Mouse (Mus musculus) liver, embryonic 11.5 days (tissue): Measurements from ENCODE around the gene Zdhhc5. TPM values are rescaled to one million over a fixed set of nuclear protein-coding genes. Genes with fewer than 3 reads are reported as not detected.

Source experiments
- ATAC-seq: fragments of 200-750 bp; cut with Nextera tagmentation; replicated peaks from 2 replicates; pipeline ENCODE4 v1.8.0; 2017; ENCODE audit warnings: moderate number of reproducible peaks, mild to moderate bottlenecking, moderate TSS enrichment, moderate library complexity; ENCODE audit not compliant: low FRiP score
- DNase-seq: peaks from one replicate; pipeline ENCODE4 v3.0.0-alpha.2; 2017; ENCODE audit warnings: low spot score
- H3K27ac ChIP-seq: fragments of 300-500 bp; sonication (generic); 2 replicates; pipeline ENCODE4 v1.5.1; 2014; ENCODE audit warnings: mild to moderate bottlenecking, low read depth, low read length, control low read depth
- H3K27me3 ChIP-seq: fragments of 300-500 bp; sonication (generic); replicated peaks from 2 replicates; pipeline ENCODE4 v1.6.1; 2014; ENCODE audit warnings: low read length, mixed read lengths; ENCODE audit not compliant: control insufficient read depth, insufficient read depth
- H3K36me3 ChIP-seq: fragments of 300-500 bp; sonication (generic); 2 replicates; pipeline ENCODE4 v1.6.1; 2014; ENCODE audit warnings: mild to moderate bottlenecking, low read length, moderate library complexity, mixed read lengths; ENCODE audit not compliant: control insufficient read depth, insufficient read depth
- H3K4me1 ChIP-seq: fragments of 300-500 bp; sonication (generic); replicated peaks from 2 replicates; pipeline ENCODE4 v1.6.1; 2014; ENCODE audit warnings: low read length, mixed read lengths; ENCODE audit not compliant: control insufficient read depth, insufficient read depth
- H3K4me2 ChIP-seq: fragments of 300-500 bp; sonication (generic); 2 replicates; pipeline ENCODE4 v1.6.1; 2014; ENCODE audit warnings: mild to moderate bottlenecking, control low read depth, moderate library complexity
- H3K4me3 ChIP-seq: fragments of 300-500 bp; sonication (generic); 2 replicates; pipeline ENCODE4 v1.5.1; 2014; ENCODE audit warnings: low read depth, low read length, control low read depth
- H3K9ac ChIP-seq: fragments of 300-500 bp; sonication (generic); 2 replicates; pipeline ENCODE4 v1.6.1; 2014; ENCODE audit warnings: low read depth, low read length, control low read depth
- H3K9me3 ChIP-seq: fragments of 300-500 bp; sonication (generic); 2 replicates; pipeline ENCODE4 v1.6.1; 2016; ENCODE audit warnings: low read length, inconsistent platforms, mixed read lengths; ENCODE audit not compliant: control insufficient read depth
- WGBS: fragments of 180-500 bp; shearing (Covaris S2); extraction: QIAGEN DNeasy Blood & Tissue Kit; methylation state at CpG from one replicate; pipeline ENCODE4 v1.1.7; 2014; 5-methylcytosine and 5-hydroxymethylcytosine counted together
- polyA plus RNA-seq: library from polyadenylated mRNA; unstranded; fragments of >200 nt; fragmentation: Nextera tagmentation; extraction: Ambion mirVana; gene quantifications from 2 replicates; pipeline ENCODE4 v1.2.1, GENCODE M21; 2014

Zdhhc5 gene
- polyA plus RNA-seq = 26.5 and 28.8 TPM in 2 replicates

DNA sequence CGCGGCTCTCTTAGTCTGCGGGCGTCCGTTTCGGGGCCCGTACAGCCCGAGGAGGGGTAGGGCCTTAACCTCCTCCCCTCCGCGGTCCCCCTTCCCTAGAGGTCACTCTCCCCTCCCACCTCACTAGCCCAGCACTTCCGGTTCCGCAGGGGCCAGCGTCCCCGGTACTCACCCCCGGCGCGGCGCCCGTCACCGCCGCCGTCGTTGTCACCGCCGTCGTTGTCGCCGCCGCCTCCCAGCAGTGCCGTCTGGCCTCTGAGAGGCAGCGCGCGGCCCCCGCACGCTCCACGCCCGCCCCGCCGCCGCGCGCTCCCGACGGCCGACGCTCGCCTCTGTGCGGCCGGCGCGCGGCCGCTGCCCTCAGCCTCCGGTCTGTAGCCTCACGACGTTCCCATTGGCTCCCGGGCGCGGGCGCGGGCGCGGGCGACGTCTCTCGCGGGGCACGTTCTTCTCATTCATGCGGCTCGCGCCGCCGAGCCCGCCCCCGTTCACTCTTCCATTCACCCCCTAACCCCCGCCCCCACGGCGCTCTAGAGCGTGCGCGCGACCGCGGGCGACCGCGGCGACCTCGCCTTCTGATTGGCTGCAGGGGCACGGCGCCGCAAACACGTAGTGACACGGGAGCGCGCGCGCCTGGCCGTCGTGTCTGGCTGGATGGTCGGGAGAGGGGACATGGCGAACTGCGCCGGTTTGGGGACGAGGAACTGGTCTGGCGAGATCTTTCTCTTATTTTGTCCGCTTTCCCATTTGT is at the start of gene Zdhhc5:
TSS of gene Zdhhc5 (minus strand) at position 370 of the 751 bp plus-strand sequence.
- ATAC-seq = peak; percentile 90
- peak within 1 kb of the TSS; percentile 95 for H3K4me2 ChIP-seq
- H3K27ac ChIP-seq = peak within 1 kb of the TSS; percentile 99
- under 1% methylated on average over 107 of the region's 107 CpGs for WGBS
- H3K27me3 ChIP-seq = no peaks in the 10 kb centered on the region
- peak within 1 kb of the TSS; percentile 98 for H3K4me3 ChIP-seq
- no peaks in the 10 kb centered on the region for H3K9me3 ChIP-seq
- peak within 1 kb of the TSS; percentile 93 for H3K9ac ChIP-seq
- peaks cover 14% of the 10 kb centered on the region for H3K4me1 ChIP-seq
- DNase-seq = peak; percentile 99
- H3K36me3 ChIP-seq = peaks cover 7% of the 10 kb centered on the region; the same call in 1 of the 2 replicates

DNA sequence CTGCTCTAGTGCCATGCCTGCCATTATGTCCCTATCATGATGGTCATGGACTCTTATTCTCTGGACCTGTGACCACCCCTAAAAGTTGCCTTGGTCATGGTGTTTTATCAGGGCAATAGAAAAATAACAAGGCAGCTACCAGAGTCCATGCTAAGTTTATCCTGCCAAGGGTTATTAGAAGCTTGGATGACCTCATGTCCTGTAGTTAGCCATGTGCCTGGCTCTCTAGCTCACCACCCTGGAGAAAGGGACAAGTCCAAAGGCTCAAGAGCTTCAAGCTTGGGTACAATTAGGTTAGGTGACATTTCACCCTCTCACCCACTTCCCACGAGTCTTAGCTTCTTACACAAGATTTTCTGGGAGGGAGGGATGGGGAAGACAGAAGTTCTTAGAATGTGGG is 47.8 kb upstream of the Zdhhc5 start:
- DNase-seq (no peak), ATAC-seq (no peak)
- no peaks in the 10 kb centered on the region for H3K27me3 ChIP-seq
- no peaks in the 10 kb centered on the region for H3K36me3 ChIP-seq
- no peaks in the 10 kb centered on the region for H3K9me3 ChIP-seq
- 41% methylated on average over 1 of the region's 1 CpGs for WGBS
- no peak overlapping the region for H3K27ac ChIP-seq
- H3K4me3 ChIP-seq = no peak overlapping the region
- H3K4me2 ChIP-seq = no peak overlapping the region
- no peaks in the 10 kb centered on the region for H3K4me1 ChIP-seq
- no peak overlapping the region for H3K9ac ChIP-seq

DNA sequence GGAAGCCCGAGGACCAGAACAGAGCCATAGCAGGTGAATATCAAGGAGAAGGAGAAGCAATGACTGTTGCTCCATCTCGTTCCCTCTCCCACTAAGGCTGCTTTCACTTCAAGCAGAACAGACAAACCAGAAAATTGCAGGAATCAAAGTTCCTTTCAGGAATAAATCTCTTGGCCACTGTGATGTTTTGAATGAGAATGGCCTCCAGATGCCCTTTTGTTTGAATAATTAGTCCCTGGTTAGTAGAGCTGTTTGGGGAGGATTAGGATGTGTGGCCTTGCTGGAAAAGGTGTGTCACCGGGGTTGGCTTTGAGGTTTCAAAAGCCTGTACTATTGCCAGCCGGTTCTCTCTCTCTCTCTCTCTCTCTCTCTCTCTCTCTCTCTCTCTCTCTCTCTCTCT is 47.3 kb upstream of the Zdhhc5 start:
- H3K4me1 ChIP-seq = no peaks in the 10 kb centered on the region
- no peaks in the 10 kb centered on the region; the same call in 1 of the 2 replicates for H3K27me3 ChIP-seq
- H3K4me3 ChIP-seq = no peak overlapping the region
- WGBS = 54% methylated on average over 4 of the region's 4 CpGs
- H3K9ac ChIP-seq = no peak overlapping the region
- no peak overlapping the region for H3K4me2 ChIP-seq
- no peak overlapping the region for H3K27ac ChIP-seq
- H3K9me3 ChIP-seq = no peaks in the 10 kb centered on the region
- H3K36me3 ChIP-seq = no peaks in the 10 kb centered on the region
- ATAC-seq (no peak), DNase-seq (no peak)

DNA sequence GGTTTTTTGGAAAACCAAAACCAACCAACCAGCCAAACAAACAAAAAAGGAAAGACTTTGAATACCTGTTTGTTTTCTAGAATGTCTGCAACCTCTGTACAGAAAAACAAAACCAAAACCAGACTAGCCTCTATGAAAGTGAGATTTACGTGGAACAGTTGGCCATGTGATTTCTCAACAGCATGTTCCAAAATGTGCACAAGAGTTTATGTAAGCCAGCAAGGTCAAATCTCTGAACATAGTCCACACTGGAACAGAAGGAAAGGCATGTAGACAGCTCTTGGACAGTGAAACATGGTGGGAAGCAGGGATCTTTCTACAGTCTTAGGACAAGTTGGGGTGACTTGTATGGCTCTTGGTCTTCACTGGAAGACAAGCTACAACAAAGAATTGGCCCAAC is 46.9 kb upstream of the Zdhhc5 start:
- H3K4me1 ChIP-seq = no peaks in the 10 kb centered on the region
- no peak overlapping the region for H3K9ac ChIP-seq
- no peaks in the 10 kb centered on the region for H3K36me3 ChIP-seq
- no peaks in the 10 kb centered on the region for H3K9me3 ChIP-seq
- H3K4me2 ChIP-seq = no peak overlapping the region
- DNase-seq = no peak
- H3K27ac ChIP-seq = no peak overlapping the region
- no peak overlapping the region for H3K4me3 ChIP-seq
- H3K27me3 ChIP-seq = no peaks in the 10 kb centered on the region; the same call in 1 of the 2 replicates
- WGBS = 88% methylated on average over 1 of the region's 1 CpGs
- ATAC-seq = no peak

DNA sequence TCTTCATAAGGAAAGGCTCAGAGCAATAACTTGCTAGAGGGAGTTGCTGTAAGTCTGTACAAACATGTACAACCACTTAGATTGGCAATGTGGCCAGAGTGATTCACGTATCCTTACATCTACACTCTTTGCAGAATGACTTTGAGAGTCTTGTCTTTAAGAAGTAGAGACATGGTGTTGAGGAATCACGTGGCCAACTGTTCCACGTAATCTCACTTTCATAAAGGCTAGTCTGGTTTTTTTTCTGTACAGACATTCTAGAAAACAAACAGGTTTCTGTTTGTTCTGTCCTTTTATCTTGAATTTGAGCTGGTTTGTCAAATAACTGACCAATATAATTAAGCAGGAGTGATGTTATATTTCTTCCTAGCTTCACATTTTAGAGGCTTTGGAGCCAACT is 46.3 kb upstream of the Zdhhc5 start:
- Histone ChIP-seq H3K27me3 (no peaks in the 10 kb centered on the region; the same call in 1 of the 2 replicates), H3K4me1 (no peaks in the 10 kb centered on the region), H3K9ac (no peak overlapping the region), H3K9me3 (no peaks in the 10 kb centered on the region), H3K36me3 (no peaks in the 10 kb centered on the region), H3K27ac (no peak overlapping the region), H3K4me3 (no peak overlapping the region), H3K4me2 (no peak overlapping the region)
- whole genome bisulfite sequencing = 71% methylated on average over 3 of the region's 3 CpGs
- DNase-seq (no peak), ATAC-seq (no peak)

DNA sequence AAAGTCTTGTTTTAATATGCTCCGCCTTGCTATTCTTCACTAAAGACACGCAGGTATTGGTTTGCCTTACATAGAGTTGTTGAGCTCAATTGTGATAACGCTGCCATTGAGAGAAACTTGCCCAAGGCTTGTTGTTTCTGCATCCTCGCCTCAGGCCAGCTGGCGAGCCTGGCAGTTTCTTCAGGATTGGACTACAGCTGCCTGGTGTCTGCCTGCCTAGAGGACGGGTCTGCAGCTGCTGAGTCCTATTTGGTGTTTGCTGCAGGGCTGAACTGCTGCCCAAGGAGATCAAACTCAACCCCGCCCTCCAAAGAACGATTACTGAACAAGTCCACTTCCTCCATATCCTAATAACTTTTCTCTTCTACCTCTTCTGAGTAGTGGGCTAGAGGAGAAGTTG is 45.8 kb upstream of the Zdhhc5 start:
- Histone ChIP-seq H3K9me3 (no peaks in the 10 kb centered on the region), H3K36me3 (no peaks in the 10 kb centered on the region), H3K4me1 (no peaks in the 10 kb centered on the region), H3K4me3 (no peak overlapping the region), H3K27ac (no peak overlapping the region), H3K4me2 (no peak overlapping the region), H3K27me3 (no peaks in the 10 kb centered on the region; the same call in 1 of the 2 replicates), H3K9ac (no peak overlapping the region)
- ATAC-seq = no peak
- WGBS = 71% methylated on average over 8 of the region's 8 CpGs
- no peak for DNase-seq

DNA sequence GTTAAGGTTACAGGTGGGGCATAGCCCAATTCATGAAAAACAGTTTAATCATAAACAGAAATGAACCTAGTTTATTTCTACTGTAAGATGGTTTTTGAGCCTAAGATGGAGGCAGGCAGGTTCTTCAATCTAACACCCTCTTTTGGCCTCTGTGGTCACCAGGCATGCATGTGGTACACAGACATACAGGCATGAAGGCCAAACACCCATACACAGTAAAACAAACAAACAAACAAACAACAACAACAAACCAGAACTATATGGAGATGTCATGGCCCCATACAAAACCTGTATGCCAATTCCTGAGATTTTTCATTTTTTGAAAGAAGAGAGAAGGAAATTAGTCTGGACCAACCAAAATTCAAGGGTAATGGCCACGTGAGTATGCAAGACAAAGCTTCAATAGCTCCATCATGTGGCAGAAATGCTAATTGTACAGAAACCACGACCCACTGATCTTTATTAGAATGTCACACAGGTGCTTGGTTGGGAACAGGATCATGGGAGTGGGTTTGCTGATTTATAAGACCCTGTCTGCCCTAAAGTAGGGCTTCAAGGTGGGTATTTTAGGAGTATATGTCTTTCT is 43.7 kb upstream of the Zdhhc5 start:
- peak; percentile 65 for ATAC-seq
- Histone ChIP-seq H3K27ac (no peak overlapping the region), H3K27me3 (no peaks in the 10 kb centered on the region; the same call in 1 of the 2 replicates), H3K36me3 (no peaks in the 10 kb centered on the region), H3K4me1 (no peaks in the 10 kb centered on the region), H3K9ac (no peak overlapping the region), H3K4me3 (no peak overlapping the region), H3K9me3 (no peaks in the 10 kb centered on the region), H3K4me2 (no peak overlapping the region)
- 3% methylated on average over 2 of the region's 2 CpGs for WGBS
- DNase-seq = no peak

DNA sequence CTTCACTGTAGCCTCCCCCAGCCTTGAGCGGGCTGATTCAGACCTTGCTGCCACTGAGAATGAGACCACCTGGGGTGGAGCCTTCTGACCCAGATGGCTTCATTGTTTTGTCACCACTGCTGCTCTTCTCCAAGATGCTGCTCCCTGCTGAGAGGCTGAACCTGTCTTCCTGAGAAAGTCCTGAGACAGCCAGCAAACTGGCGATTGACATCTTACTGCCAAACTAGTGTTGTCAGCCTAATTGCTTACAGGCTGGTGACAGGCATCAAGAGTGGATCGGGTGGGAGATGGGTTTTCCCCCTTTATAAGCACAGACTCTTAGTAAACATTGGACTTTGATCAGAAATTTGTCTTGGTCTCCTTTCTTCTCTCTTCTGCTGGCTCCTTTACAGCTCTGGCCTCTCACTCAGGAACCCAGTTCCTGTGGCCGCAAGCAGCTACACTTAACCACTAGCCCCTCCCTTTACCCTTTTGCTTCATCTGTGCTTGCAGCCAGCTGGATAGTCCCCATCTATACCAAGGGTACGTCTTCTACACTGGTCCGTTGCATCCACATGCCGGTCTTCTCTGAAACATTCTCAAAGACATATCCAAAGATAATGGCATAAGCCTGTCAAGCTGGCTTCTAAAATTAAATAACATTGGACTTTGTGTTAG is 42.2 kb upstream of the Zdhhc5 start:
- Histone ChIP-seq H3K27ac (no peak overlapping the region), H3K9ac (no peak overlapping the region), H3K36me3 (no peaks in the 10 kb centered on the region), H3K9me3 (no peaks in the 10 kb centered on the region), H3K4me1 (no peaks in the 10 kb centered on the region), H3K27me3 (no peaks in the 10 kb centered on the region; the same call in 1 of the 2 replicates), H3K4me3 (no peak overlapping the region), H3K4me2 (no peak overlapping the region)
- no peak for DNase-seq
- WGBS = 60% methylated on average over 7 of the region's 7 CpGs
- ATAC-seq = no peak
